Mouse (Mus musculus): ENCODE data around the gene Hal. TPM values are rescaled to one million over a fixed set of nuclear protein-coding genes. Genes with fewer than 3 reads are reported as not detected.

The Hal gene
- 0.10 and 0.20 TPM in 2 replicates for polyA plus RNA-seq (2012; rRNA removed)

DNA sequence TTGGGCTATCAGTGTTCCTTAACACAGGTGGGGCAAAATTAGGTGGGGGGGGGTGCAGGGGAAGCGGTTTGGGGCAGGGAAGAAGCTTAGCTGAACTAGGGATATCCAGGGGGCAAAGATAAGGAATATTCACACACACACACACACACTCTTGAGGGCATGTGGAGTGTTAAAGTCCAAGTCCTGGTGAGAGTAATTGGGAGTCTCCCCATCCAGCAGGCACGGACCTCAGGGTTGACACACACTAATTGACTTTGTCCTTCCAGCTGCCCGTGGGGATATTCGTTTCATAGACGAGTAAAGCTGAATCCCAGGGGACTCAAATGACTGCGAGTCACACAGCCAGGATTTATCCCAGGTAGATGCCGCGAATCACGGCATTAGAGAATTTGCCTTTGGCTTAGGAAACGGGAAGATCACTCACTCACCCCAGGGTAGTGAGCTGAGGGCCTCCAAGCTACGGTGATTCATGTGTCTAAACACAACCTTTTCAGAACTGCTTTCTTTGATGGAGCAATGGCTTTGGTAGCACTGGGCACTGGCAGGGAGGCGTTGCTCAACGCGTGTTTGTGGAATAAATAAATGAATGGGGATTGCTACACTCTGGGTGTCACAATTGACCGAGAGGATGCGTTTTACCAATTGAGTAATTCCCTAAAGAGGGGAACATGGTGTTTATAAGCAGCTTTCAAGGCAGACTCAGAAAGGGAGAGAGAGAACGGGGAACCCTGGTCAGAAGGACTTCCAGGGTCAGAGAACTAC lies at the start of gene Hal:
Gene Hal, plus strand, starts transcription at position 703 of the 762 bp plus-strand sequence.

GRCm38 (mm10) chr10:93539775-93540430 lies 51.3 kb downstream of the Hal start, which contains the start of gene Amdhd1:
Gene Amdhd1, minus strand, starts transcription at chr10:93540033.

DNA sequence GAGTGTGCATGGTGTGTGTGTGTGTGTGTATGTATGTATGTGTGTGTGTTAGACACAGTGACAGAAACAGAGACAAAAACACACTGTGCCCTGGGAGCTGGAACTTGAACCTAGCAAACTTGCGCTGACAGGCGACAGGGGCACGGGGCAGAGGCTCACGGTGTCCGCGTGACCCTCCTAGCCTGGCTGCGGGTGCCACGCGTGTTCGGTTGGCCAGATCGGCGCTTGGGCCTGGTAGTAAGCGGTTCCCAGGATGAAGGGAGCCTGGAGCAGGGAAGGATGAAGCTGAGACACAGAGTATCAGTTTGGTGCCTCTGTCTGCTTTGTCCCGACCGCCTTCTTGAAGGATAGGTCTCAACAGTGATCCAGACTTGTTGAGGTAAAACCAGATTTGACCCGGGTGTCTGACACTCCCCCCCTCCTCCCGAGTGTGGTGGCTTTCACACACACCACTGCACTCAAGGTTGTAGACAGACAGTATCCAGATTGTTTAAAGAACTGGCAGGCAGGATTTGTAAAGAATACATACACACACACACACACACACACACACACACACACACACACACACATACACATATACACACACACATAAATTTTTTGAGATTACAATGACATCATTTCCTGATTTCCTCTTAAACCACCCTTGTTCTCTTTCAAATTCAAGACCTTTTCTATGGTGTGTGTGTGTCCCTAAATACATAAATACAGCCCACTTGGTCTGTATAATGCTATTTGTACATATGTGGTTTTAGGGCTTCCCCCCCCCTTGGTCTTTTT lies 52.1 kb downstream of the Hal start, which contains the start of gene Ccdc38:
Gene Ccdc38, plus strand, starts transcription at position 202 of the 780 bp plus-strand sequence.

Other genes with a start within 250 kb of the Hal start
- gene Elk3, start 177.6 kb upstream of the Hal start, polyA plus RNA-seq (2012; rRNA removed) = 11.8 and 19.7 TPM in 2 replicates
- 77.2 and 86.6 TPM in 2 replicates for gene Lta4h, start 35.4 kb upstream of the Hal start, polyA plus RNA-seq (2012; rRNA removed)
- gene Amdhd1, start 51.3 kb downstream of the Hal start, polyA plus RNA-seq (2012; rRNA removed) = 0.10 and 0.13 TPM in 2 replicates
- gene Ccdc38, start 51.9 kb downstream of the Hal start, polyA plus RNA-seq (2012; rRNA removed) = 0.32 and 0.64 TPM in 2 replicates
- gene Snrpf, start 100.9 kb downstream of the Hal start, polyA plus RNA-seq (2012; rRNA removed) = 139 and 148 TPM in 2 replicates
- gene Ntn4, start 151.9 kb downstream of the Hal start, polyA plus RNA-seq (2012; rRNA removed) = 5.6 and 7.6 TPM in 2 replicates